Mouse (Mus musculus): ENCODE measurements at regions not wholly inside any gene's neighbourhood (a gene's known extent, or its start where the extent isn't known, plus 50 kb on each side); places are given as distances from the start of the nearest gene placed in this dataset.

DNA sequence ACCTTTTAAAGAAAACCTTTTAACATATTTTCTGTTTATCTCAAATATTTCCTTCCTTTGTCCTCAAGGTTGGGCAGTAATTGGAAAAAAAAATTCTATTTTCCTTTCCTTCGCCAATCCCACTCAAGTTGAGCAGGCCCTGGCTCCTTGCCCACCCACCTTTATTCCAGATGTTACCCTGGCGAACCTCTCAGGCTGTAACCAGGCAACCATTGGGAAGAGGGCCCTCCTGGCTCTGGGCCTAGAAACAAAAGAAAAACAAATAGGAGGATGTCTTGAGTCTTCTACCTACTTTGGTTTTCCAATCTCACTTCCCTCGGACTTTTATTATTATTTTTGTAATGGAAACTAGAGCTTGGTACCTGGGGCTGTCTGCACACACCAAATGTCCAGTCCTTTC, 696.5 kb downstream of the Dhx35 start:
- TF ChIP-seq CTCF (IDR thresholded peaks at IDR 0.05; ENCODE audit: low read depth, low read length), result no peak
- TF ChIP-seq EP300 (IDR thresholded peaks at IDR 0.05; ENCODE audit: insufficient read depth, low read depth, low read length), result no peak
- no peak for TF ChIP-seq POLR2A (IDR thresholded peaks at IDR 0.05; ENCODE audit: insufficient read depth, low read length)

Data from ES-Bruce4 (cell line).